ENCODE assay signal across 8 mouse cellular contexts in genomic region chr9:58201861-58202549, GRCm38 (mm10). TPM values are rescaled to one million over a fixed set of nuclear protein-coding genes. Genes with fewer than 3 reads are reported as not detected.
A peak's percentile ranks its signal among the peaks of the same experiment; 100 is the strongest.
DNase-seq lines count a peak whose midpoint lies in the region; ATAC-seq and TF ChIP-seq lines count a peak whose summit lies in the region.

No protein-coding gene starts in this region.

- peaks cover 50% of the 10 kb centered on the region for H3K4me1 ChIP-seq in forebrain, embryonic 11.5 days (replicated peaks; ENCODE audit: control insufficient read depth, insufficient read depth, low read length)

- H3K4me3 ChIP-seq in left cerebral cortex, adult 2 months, result peak overlapping the region; percentile 44
- peak overlapping the region; percentile 30 for H3K4me3 ChIP-seq in forebrain, embryonic 11.5 days (ENCODE audit: low read depth, low read length)

- ATAC-seq in forebrain, embryonic 11.5 days (replicated peaks; ENCODE audit: low FRiP score), result no peak
- no peak for ATAC-seq in inflammation-experienced regulatory T-cells, adult 6 months

- peak overlapping the region; percentile 61 for H3K9ac ChIP-seq in forebrain, embryonic 11.5 days (ENCODE audit: low read length)

- no peak for TF ChIP-seq CTCF in left cerebral cortex, adult 2 months (IDR thresholded peaks at IDR 0.05)

- H3K9me3 ChIP-seq in forebrain, embryonic 11.5 days (ENCODE audit: control insufficient read depth, low read length), result no peaks in the 10 kb centered on the region

- peak in 1 of 2 experiments; percentile 40 for DNase-seq in left cerebral cortex, adult 2 months (ENCODE audit: extremely low spot score in 1 of 2, low spot score in 2 of 2)
- no peak for DNase-seq in left cerebral cortex, adult 8-10 months (ENCODE audit: low spot score in 2 of 2)
- peak; percentile 67 for DNase-seq in forebrain, embryonic 11.5 days (ENCODE audit: low spot score)
- peak; percentile 41 for DNase-seq in left cerebral cortex, postnatal 4 days
- peak; percentile 54 for DNase-seq in right cerebral cortex, adult 2 months (ENCODE audit: low spot score in 2 of 2)
- no peak for DNase-seq in adrenal gland, postnatal 36 days
- no peak for DNase-seq in gastrocnemius, postnatal 4 days (ENCODE audit: low spot score in 2 of 2)

- H3K4me2 ChIP-seq in forebrain, embryonic 11.5 days (ENCODE audit: low read depth, low read length, severe bottlenecking), result peak overlapping the region; percentile 45

- peaks cover 68% of the 10 kb centered on the region for H3K27me3 ChIP-seq in forebrain, embryonic 11.5 days (ENCODE audit: control insufficient read depth, insufficient read depth, low read length)

- intact Hi-C loops in left cerebral cortex, adult 2 months (cut with DNase I), result loop anchor here (1.0 to 10.0 kb wide), 4 partner anchors 27 to 267 kb away; no protein-coding TSS in a partner anchor
- intact Hi-C loops in left cerebral cortex, postnatal 4 days (cut with DNase I), result loop anchor here (5.0 kb wide), 1 partner anchor 150 kb away; no protein-coding TSS in a partner anchor

- no peaks in the 10 kb centered on the region for H3K36me3 ChIP-seq in forebrain, embryonic 11.5 days (ENCODE audit: control insufficient read depth, insufficient read depth, low read length)

- under 1% methylated on average over 37 of the region's 37 CpGs for WGBS in forebrain, embryonic 11.5 days

- peak overlapping the region; percentile 88 for H3K27ac ChIP-seq in left cerebral cortex, adult 2 months
- H3K27ac ChIP-seq in forebrain, embryonic 11.5 days (ENCODE audit: low read depth, low read length), result peak overlapping the region; percentile 58

RNA-seq across cellular contexts. Expression of gene Islr, which starts 2.1 kb away (rescaled TPM):
- 10 to 100 TPM; 11.0 to 15.2 TPM for total RNA-seq in left cerebral cortex, adult 2 months (2021)
- total RNA-seq in left cerebral cortex, adult 8-10 months (2022), result 10 to 100 TPM; 14.8 to 23.4 (median 18.9) TPM
- polyA plus RNA-seq in forebrain, embryonic 11.5 days (2014; fragmentation: Nextera tagmentation; extraction: Ambion mirVana), result 9.4 and 11.7 TPM in 2 replicates
- total RNA-seq in left cerebral cortex, postnatal 4 days (2021), result 10 to 100 TPM; 18.6 to 19.3 TPM
- polyA plus RNA-seq in inflammation-experienced regulatory T-cells, adult 6 months (2017; shearing (Covaris generic)), result 1 to 10 TPM in 1 of 3 experiments, under 1 TPM in 1, not detected in 1; 0.84 to 1.5 TPM
- total RNA-seq in adrenal gland, postnatal 36 days (2021), result 10 to 100 TPM; 23.7 to 32.1 TPM
- total RNA-seq in gastrocnemius, postnatal 4 days (2021), result 100 to 1,000 TPM; 179 to 208 TPM

RNA-seq across cellular contexts. Expression of gene Islr2, which starts 2.1 kb away (rescaled TPM):
- total RNA-seq in left cerebral cortex, adult 2 months (2021), result 10 to 100 TPM; 72.1 to 74.0 TPM
- total RNA-seq in left cerebral cortex, adult 8-10 months (2022), result 10 to 100 TPM; 63.9 to 73.8 (median 69.4) TPM
- 18.1 and 21.1 TPM in 2 replicates for polyA plus RNA-seq in forebrain, embryonic 11.5 days (2014; fragmentation: Nextera tagmentation; extraction: Ambion mirVana)
- total RNA-seq in left cerebral cortex, postnatal 4 days (2021), result 100 to 1,000 TPM; 328 to 363 TPM
- polyA plus RNA-seq in inflammation-experienced regulatory T-cells, adult 6 months (2017; shearing (Covaris generic)), result not detected
- total RNA-seq in adrenal gland, postnatal 36 days (2021), result 1 to 10 TPM; 2.3 to 3.3 TPM
- 1 to 10 TPM; 6.4 to 7.7 TPM for total RNA-seq in gastrocnemius, postnatal 4 days (2021)

RNA-seq across cellular contexts. Expression of gene Pml, which starts 47.6 kb away (rescaled TPM):
- 10 to 100 TPM; 14.1 to 19.3 TPM for total RNA-seq in left cerebral cortex, adult 2 months (2021)
- 10 to 100 TPM; 15.3 to 20.3 (median 17.5) TPM for total RNA-seq in left cerebral cortex, adult 8-10 months (2022)
- 13.6 and 13.7 TPM in 2 replicates for polyA plus RNA-seq in forebrain, embryonic 11.5 days (2014; fragmentation: Nextera tagmentation; extraction: Ambion mirVana)
- total RNA-seq in left cerebral cortex, postnatal 4 days (2021), result 10 to 100 TPM; 11.3 to 14.7 TPM
- 10 to 100 TPM; 40.6 to 53.9 (median 40.9) TPM for polyA plus RNA-seq in inflammation-experienced regulatory T-cells, adult 6 months (2017; shearing (Covaris generic))
- total RNA-seq in adrenal gland, postnatal 36 days (2021), result 10 to 100 TPM; 22.4 to 24.2 TPM
- 10 to 100 TPM; 16.8 to 19.5 TPM for total RNA-seq in gastrocnemius, postnatal 4 days (2021)

RNA-seq across cellular contexts. Expression of gene Stoml1, which starts 51.0 kb away (rescaled TPM):
- total RNA-seq in left cerebral cortex, adult 2 months (2021), result 10 to 100 TPM; 66.5 to 72.6 TPM
- total RNA-seq in left cerebral cortex, adult 8-10 months (2022), result 10 to 100 TPM; 65.6 to 69.4 (median 67.4) TPM
- polyA plus RNA-seq in forebrain, embryonic 11.5 days (2014; fragmentation: Nextera tagmentation; extraction: Ambion mirVana), result 37.6 and 39.4 TPM in 2 replicates
- total RNA-seq in left cerebral cortex, postnatal 4 days (2021), result 10 to 100 TPM; 84.5 to 93.2 TPM
- polyA plus RNA-seq in inflammation-experienced regulatory T-cells, adult 6 months (2017; shearing (Covaris generic)), result 10 to 100 TPM; 11.9 to 42.4 (median 32.1) TPM
- 10 to 100 TPM; 15.7 to 19.2 TPM for total RNA-seq in adrenal gland, postnatal 36 days (2021)
- total RNA-seq in gastrocnemius, postnatal 4 days (2021), result 10 to 100 TPM; 16.1 to 16.6 TPM

Comparison
In these comparisons a context has a peak if more than half of its experiments do, and no peak if none do; other contexts are left out.
1. DNase-seq: peak in forebrain, embryonic 11.5 days (single experiment), left cerebral cortex, postnatal 4 days (single experiment) and right cerebral cortex, adult 2 months (2 of 2); none in left cerebral cortex, adult 8-10 months (0 of 2), adrenal gland, postnatal 36 days (0 of 2) and gastrocnemius, postnatal 4 days (0 of 2).
2. RNA of gene Islr, which starts 2.1 kb away (total RNA-seq): 179 to 208 TPM in gastrocnemius, postnatal 4 days; 23.7 to 32.1 TPM in adrenal gland, postnatal 36 days, 14.8 to 23.4 TPM in left cerebral cortex, adult 8-10 months, 18.6 to 19.3 TPM in left cerebral cortex, postnatal 4 days and 11.0 to 15.2 TPM in left cerebral cortex, adult 2 months; every median in the first group is over 4 times any median in the second.
3. RNA of gene Islr2, which starts 2.1 kb away (total RNA-seq): 328 to 363 TPM in left cerebral cortex, postnatal 4 days, 72.1 to 74.0 TPM in left cerebral cortex, adult 2 months and 63.9 to 73.8 TPM in left cerebral cortex, adult 8-10 months; 6.4 to 7.7 TPM in gastrocnemius, postnatal 4 days and 2.3 to 3.3 TPM in adrenal gland, postnatal 36 days; every median in the first group is over 4 times any median in the second.